Mouse (Mus musculus) C2C12 (cell line): ENCODE measurements around the gene Asic2. TPM values are rescaled to one million over a fixed set of nuclear protein-coding genes. Genes with fewer than 3 reads are reported as not detected.
A peak's percentile ranks its signal among the peaks of the same experiment; 100 is the strongest.

Experiments
- H3K27me3 ChIP-seq: one replicate; pipeline ENCODE4 v1.6.1; 2011; ENCODE audit not compliant: control insufficient read depth, insufficient read depth, insufficient read length
- H3K36me3 ChIP-seq: one replicate; pipeline ENCODE4 v1.6.1; 2011; ENCODE audit not compliant: control insufficient read depth, insufficient read depth
- H3K4me3 ChIP-seq: one replicate; pipeline ENCODE4 v1.5.1; 2011; ENCODE audit warnings: mild to moderate bottlenecking, control low read depth; ENCODE audit not compliant: poor library complexity, insufficient read depth, severe bottlenecking
- H3K79me2 ChIP-seq: one replicate; pipeline ENCODE4 v1.6.1; 2011; ENCODE audit not compliant: control insufficient read depth, insufficient read depth
- H3K79me3 ChIP-seq: one replicate; pipeline ENCODE4 v1.6.1; 2011; ENCODE audit warnings: low read depth, control low read depth
- H3ac ChIP-seq: one replicate; pipeline ENCODE3; 2011; ENCODE audit warnings: low read depth; ENCODE audit not compliant: control insufficient read depth, insufficient read length
- CEBPB ChIP-seq: IDR thresholded peaks from one replicate; pipeline ENCODE4 v1.6.1; 2011; ENCODE audit warnings: low read depth, mild to moderate bottlenecking, control low read depth, moderate library complexity
- CTCF ChIP-seq: IDR thresholded peaks from one replicate; pipeline ENCODE4 v1.5.1; 2011; ENCODE audit not compliant: control insufficient read depth, insufficient read depth, insufficient read length
- FOSL1 ChIP-seq: IDR thresholded peaks from one replicate; pipeline ENCODE4 v1.8.0; 2011; ENCODE audit warnings: mild to moderate bottlenecking, low read length; ENCODE audit not compliant: poor library complexity, insufficient read depth, severe bottlenecking
- MAX ChIP-seq: IDR thresholded peaks from one replicate; pipeline ENCODE4 v1.6.1; 2011; ENCODE audit warnings: mild to moderate bottlenecking, control low read depth
- MYOD1 ChIP-seq: IDR thresholded peaks from one replicate; pipeline ENCODE4 v1.6.1; 2011; ENCODE audit warnings: low read depth; ENCODE audit not compliant: control insufficient read depth, insufficient read length
- MYOG ChIP-seq: IDR thresholded peaks from one replicate; pipeline ENCODE4 v1.6.1; 2011; ENCODE audit not compliant: control insufficient read depth, insufficient read length; ENCODE audit errors: extremely low read depth
- USF1 ChIP-seq: IDR thresholded peaks from one replicate; pipeline ENCODE4 v1.6.1; 2011; ENCODE audit warnings: low read depth, mild to moderate bottlenecking, control low read depth, moderate library complexity
- polyA plus RNA-seq: library from polyadenylated mRNA; unstranded; fragments of >200 nt; fragmentation: generic; extraction: Trizol; gene quantifications from one replicate; pipeline ENCODE4 v1.2.1, GENCODE M21; 2012; ENCODE audit warnings: missing spikeins

Gene Asic2
- polyA plus RNA-seq, 1 experiment: not detected

- Histone ChIP-seq H3K27me3 (no peaks in the 10 kb centered on the region), H3K36me3 (no peaks in the 10 kb centered on the region), H3K79me3 (no peaks in the 10 kb centered on the region), H3K79me2 (no peaks in the 10 kb centered on the region), H3ac (no peak overlapping the region), H3K4me3 (no peak overlapping the region)
- TF ChIP-seq CEBPB (no peak), FOSL1 (no peak), MYOD1 (no peak), USF1 (no peak)
These were observed 514.1 kb downstream of the Asic2 start for GRCm38 (mm10) chr11:81454111-81454510.

- Histone ChIP-seq H3K79me2 (no peaks in the 10 kb centered on the region), H3K4me3 (no peak overlapping the region), H3K36me3 (no peaks in the 10 kb centered on the region), H3ac (no peak overlapping the region), H3K27me3 (no peaks in the 10 kb centered on the region), H3K79me3 (no peaks in the 10 kb centered on the region)
- TF ChIP-seq CTCF: no peak
- no peak for TF ChIP-seq MAX
- TF ChIP-seq FOSL1: no peak
- no peak for TF ChIP-seq MYOD1
- TF ChIP-seq CEBPB: no peak
These were observed 519.0 kb downstream of the Asic2 start for GRCm38 (mm10) chr11:81449271-81449705.

GRCm38 (mm10) chr11:81446347-81446746 lies 521.9 kb downstream of the Asic2 start:
- no peaks in the 10 kb centered on the region for H3K27me3 ChIP-seq
- no peaks in the 10 kb centered on the region for H3K36me3 ChIP-seq
- H3K79me3 ChIP-seq: no peaks in the 10 kb centered on the region
- H3ac ChIP-seq: no peak overlapping the region
- H3K4me3 ChIP-seq: no peak overlapping the region
- TF ChIP-seq CTCF: no peak
- no peak for TF ChIP-seq MYOD1
- no peak for TF ChIP-seq USF1
- no peak for TF ChIP-seq FOSL1
- no peak for TF ChIP-seq CEBPB
- no peak for TF ChIP-seq MAX
- no peak for TF ChIP-seq MYOG
- H3K79me2 ChIP-seq: no peaks in the 10 kb centered on the region

GRCm38 (mm10) chr11:81426857-81427256 lies 541.4 kb downstream of the Asic2 start:
- Histone ChIP-seq H3K36me3 (no peaks in the 10 kb centered on the region), H3K27me3 (no peaks in the 10 kb centered on the region), H3K79me3 (no peaks in the 10 kb centered on the region), H3K79me2 (no peaks in the 10 kb centered on the region), H3ac (no peak overlapping the region), H3K4me3 (no peak overlapping the region)
- TF ChIP-seq MAX (no peak), MYOG (no peak), MYOD1 (no peak), CEBPB (no peak), FOSL1 (no peak), CTCF (no peak), USF1 (no peak)

- Histone ChIP-seq H3ac (no peak overlapping the region), H3K27me3 (no peaks in the 10 kb centered on the region), H3K36me3 (no peaks in the 10 kb centered on the region), H3K79me2 (no peaks in the 10 kb centered on the region), H3K4me3 (no peak overlapping the region), H3K79me3 (no peaks in the 10 kb centered on the region)
- no peak for TF ChIP-seq MYOG
- TF ChIP-seq MAX: no peak
- TF ChIP-seq USF1: no peak
- TF ChIP-seq MYOD1: no peak
- TF ChIP-seq CEBPB: no peak
- TF ChIP-seq FOSL1: no peak
- no peak for TF ChIP-seq CTCF
These were observed 549.1 kb downstream of the Asic2 start for GRCm38 (mm10) chr11:81419112-81419511.

GRCm38 (mm10) chr11:81418027-81418426 lies 550.2 kb downstream of the Asic2 start:
- Histone ChIP-seq H3K79me3 (no peaks in the 10 kb centered on the region), H3K79me2 (no peaks in the 10 kb centered on the region), H3K36me3 (no peaks in the 10 kb centered on the region), H3K4me3 (no peak overlapping the region), H3K27me3 (no peaks in the 10 kb centered on the region), H3ac (no peak overlapping the region)
- peak; percentile 98 for TF ChIP-seq MYOD1
- TF ChIP-seq USF1: no peak
